Mouse (Mus musculus): ENCODE measurements around the gene Nfib. TPM values are rescaled to one million over a fixed set of nuclear protein-coding genes. Genes with fewer than 3 reads are reported as not detected.

Nfib gene
- polyA plus RNA-seq, 1 experiment from 2014 or later = 75.7 TPM

DNA sequence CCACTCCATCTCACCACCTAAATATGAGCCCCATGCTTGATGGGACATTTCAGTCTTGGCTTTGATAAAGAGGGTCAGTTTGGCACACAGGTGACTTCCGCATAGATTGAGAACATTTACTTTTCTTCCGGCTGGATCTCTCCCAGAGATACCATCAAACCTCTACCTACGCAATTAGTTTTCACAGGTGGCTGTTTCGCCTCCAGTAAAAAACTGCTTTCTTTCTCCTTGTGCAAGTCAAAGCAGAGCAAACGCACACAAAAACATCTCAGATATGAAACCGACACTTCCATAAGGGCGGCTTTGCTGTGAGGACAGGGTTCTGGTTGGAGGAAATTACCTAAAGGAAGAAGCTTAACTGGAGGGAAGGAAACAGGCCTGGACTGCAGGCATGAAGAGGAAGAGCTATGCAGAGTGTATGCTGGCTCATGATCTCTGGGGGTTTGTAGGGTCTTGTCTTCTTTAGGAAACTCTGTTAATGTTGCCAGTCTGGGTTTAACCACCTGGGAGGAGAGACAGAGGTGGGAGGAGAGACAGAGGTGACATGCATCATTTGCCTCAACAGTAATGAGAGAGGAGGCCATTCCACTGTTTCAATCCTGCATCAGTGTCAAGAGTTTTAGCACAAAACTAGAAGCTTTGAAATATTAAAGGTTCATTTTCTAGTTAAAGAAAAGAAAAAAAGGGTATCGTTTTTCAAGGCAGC lies 249.8 kb downstream of the Nfib start:
- no peaks in the 10 kb centered on the region for H3K9me3 ChIP-seq (ENCODE audit: control insufficient read depth, low read length)
- H3K4me3 ChIP-seq (ENCODE audit: low read length) = no peak overlapping the region
- no peak overlapping the region for H3K4me2 ChIP-seq (ENCODE audit: low read length)
- peaks cover 5% of the 10 kb centered on the region; the same call in 1 of the 2 replicates for H3K4me1 ChIP-seq (ENCODE audit: control insufficient read depth, insufficient read depth, low read depth, low read length)
- 91% methylated on average over 8 of the region's 8 CpGs for WGBS
- no peaks in the 10 kb centered on the region for H3K36me3 ChIP-seq (ENCODE audit: control insufficient read depth, insufficient read depth, low read length)
- no peak for ATAC-seq
- no peak overlapping the region for H3K27ac ChIP-seq (ENCODE audit: low read depth, low read length)
- H3K27me3 ChIP-seq (replicated peaks; ENCODE audit: control insufficient read depth, insufficient read depth, low read length) = no peaks in the 10 kb centered on the region
- no peak overlapping the region for H3K9ac ChIP-seq (ENCODE audit: low read depth, low read length)

DNA sequence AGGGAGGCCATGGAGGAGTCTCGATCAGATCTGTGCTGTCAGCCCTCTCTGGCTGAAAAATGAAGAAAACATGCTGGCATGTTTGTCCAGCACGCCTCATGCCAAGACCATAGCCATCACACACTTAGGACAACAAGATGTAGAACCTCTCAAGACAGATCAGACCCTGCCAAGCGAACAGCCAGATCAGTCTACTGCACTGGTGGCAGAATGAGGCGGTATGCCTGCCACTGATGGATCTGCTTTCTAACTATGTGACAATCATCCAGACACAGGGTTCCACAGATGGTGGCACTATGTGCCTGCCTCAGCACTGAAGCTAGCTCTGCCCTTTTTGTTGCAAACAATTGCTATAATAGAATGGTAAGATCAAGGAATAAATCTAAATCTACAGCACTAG lies 250.6 kb downstream of the Nfib start:
- no peak overlapping the region for H3K4me2 ChIP-seq (ENCODE audit: low read length)
- ATAC-seq = no peak
- H3K36me3 ChIP-seq (ENCODE audit: control insufficient read depth, insufficient read depth, low read length) = no peaks in the 10 kb centered on the region
- 68% methylated on average over 4 of the region's 4 CpGs for WGBS
- H3K9me3 ChIP-seq (ENCODE audit: control insufficient read depth, low read length) = no peaks in the 10 kb centered on the region
- no peak overlapping the region for H3K27ac ChIP-seq (ENCODE audit: low read depth, low read length)
- H3K27me3 ChIP-seq (replicated peaks; ENCODE audit: control insufficient read depth, insufficient read depth, low read length) = no peaks in the 10 kb centered on the region
- H3K9ac ChIP-seq (ENCODE audit: low read depth, low read length) = no peak overlapping the region
- H3K4me3 ChIP-seq (ENCODE audit: low read length) = no peak overlapping the region
- 0 out of 2 replicates have a peak, but pooled peaks cover 2% of the 10 kb centered on the region for H3K4me1 ChIP-seq (ENCODE audit: control insufficient read depth, insufficient read depth, low read depth, low read length)

DNA sequence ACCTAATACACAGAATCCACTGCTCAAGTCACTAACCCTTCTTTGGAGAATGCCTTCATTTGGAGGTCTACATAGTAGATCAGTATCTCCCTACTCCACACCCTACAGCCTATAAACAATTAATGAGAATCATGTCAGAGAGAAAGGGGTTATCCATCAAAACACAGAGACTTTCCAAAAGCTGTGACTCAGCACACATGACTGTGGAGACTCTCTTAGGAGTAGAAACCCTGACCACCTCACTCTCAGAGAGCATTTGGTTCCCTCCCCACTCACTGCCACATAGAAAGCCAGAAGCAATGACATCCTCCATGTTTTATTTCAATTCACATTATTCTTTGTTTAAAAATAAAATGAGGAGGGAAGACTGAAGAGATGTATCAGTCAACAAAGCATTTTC lies 252.2 kb downstream of the Nfib start:
- H3K4me1 ChIP-seq (ENCODE audit: control insufficient read depth, insufficient read depth, low read depth, low read length) = 0 out of 2 replicates have a peak, but pooled peaks cover 2% of the 10 kb centered on the region
- no peak overlapping the region for H3K4me2 ChIP-seq (ENCODE audit: low read length)
- no peak overlapping the region for H3K9ac ChIP-seq (ENCODE audit: low read depth, low read length)
- no peak for ATAC-seq
- no peaks in the 10 kb centered on the region for H3K36me3 ChIP-seq (ENCODE audit: control insufficient read depth, insufficient read depth, low read length)
- H3K9me3 ChIP-seq (ENCODE audit: control insufficient read depth, low read length) = no peaks in the 10 kb centered on the region
- H3K27me3 ChIP-seq (replicated peaks; ENCODE audit: control insufficient read depth, insufficient read depth, low read length) = no peaks in the 10 kb centered on the region
- no peak overlapping the region for H3K4me3 ChIP-seq (ENCODE audit: low read length)
- H3K27ac ChIP-seq (ENCODE audit: low read depth, low read length) = no peak overlapping the region

DNA sequence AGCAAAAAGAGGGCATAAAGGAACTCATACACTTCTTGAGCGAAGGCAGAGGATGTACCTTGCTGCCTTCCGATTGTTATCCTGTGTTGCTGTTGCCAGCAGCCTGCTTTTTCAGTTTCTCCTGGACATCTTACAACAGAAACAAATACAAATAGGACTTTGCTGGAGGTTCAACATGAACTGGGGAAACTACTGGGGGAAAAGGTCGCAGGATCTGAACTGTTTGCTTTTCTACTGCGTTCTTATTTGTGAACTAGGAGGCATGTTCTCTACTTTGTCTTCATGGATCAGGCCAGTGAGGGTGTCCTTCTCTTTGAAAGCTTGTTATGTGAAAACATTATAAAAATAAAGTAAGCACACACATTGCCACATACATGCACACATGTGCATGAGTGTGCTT lies 252.6 kb downstream of the Nfib start:
- H3K36me3 ChIP-seq (ENCODE audit: control insufficient read depth, insufficient read depth, low read length) = no peaks in the 10 kb centered on the region
- H3K9me3 ChIP-seq (ENCODE audit: control insufficient read depth, low read length) = no peaks in the 10 kb centered on the region
- no peak for ATAC-seq
- H3K27me3 ChIP-seq (replicated peaks; ENCODE audit: control insufficient read depth, insufficient read depth, low read length) = no peaks in the 10 kb centered on the region
- H3K4me3 ChIP-seq (ENCODE audit: low read length) = no peak overlapping the region
- no peak overlapping the region for H3K9ac ChIP-seq (ENCODE audit: low read depth, low read length)
- 80% methylated on average over 4 of the region's 4 CpGs for whole genome bisulfite sequencing
- H3K4me2 ChIP-seq (ENCODE audit: low read length) = no peak overlapping the region
- H3K4me1 ChIP-seq (ENCODE audit: control insufficient read depth, insufficient read depth, low read depth, low read length) = 0 out of 2 replicates have a peak, but pooled peaks cover 2% of the 10 kb centered on the region
- no peak overlapping the region for H3K27ac ChIP-seq (ENCODE audit: low read depth, low read length)

DNA sequence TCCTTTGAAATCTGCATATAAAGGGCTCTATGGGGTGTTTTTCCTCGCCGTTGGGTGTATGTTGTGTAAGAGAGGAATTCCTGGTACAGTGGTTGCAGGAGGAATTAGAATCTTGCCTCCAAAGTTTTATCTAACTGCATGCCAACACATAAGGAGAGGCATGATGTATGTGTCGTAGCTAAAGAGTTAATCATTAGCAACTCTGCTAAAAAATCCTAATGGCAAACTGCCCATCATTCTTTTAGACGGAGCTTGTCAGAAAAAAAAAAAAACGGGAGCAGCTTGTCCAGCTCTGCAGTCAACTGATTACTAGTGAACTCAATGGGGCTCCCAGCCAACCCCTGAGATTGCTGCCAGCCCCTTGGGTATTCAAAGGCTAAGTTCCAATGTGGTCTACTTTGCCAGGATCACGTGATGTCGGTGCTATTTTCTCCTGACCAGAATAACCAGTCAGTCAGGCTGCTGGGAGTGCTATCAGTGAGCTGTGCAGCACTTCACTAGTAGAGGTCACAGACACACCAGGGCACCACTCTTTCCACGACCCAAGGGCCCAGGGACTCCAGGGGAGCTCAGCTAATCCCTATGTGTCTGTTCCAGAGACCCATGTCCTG lies 258.4 kb downstream of the Nfib start:
- Histone ChIP-seq H3K9ac (ENCODE audit: low read depth, low read length) (no peak overlapping the region), H3K27me3 (replicated peaks; ENCODE audit: control insufficient read depth, insufficient read depth, low read length) (no peaks in the 10 kb centered on the region), H3K4me3 (ENCODE audit: low read length) (no peak overlapping the region), H3K4me1 (ENCODE audit: control insufficient read depth, insufficient read depth, low read depth, low read length) (peaks cover 13% of the 10 kb centered on the region), H3K27ac (ENCODE audit: low read depth, low read length) (peak overlapping the region; percentile 67), H3K36me3 (ENCODE audit: control insufficient read depth, insufficient read depth, low read length) (no peaks in the 10 kb centered on the region), H3K4me2 (ENCODE audit: low read length) (no peak overlapping the region), H3K9me3 (ENCODE audit: control insufficient read depth, low read length) (no peaks in the 10 kb centered on the region)
- WGBS = 10% methylated on average over 8 of the region's 8 CpGs
- ATAC-seq = peak; percentile 89

DNA sequence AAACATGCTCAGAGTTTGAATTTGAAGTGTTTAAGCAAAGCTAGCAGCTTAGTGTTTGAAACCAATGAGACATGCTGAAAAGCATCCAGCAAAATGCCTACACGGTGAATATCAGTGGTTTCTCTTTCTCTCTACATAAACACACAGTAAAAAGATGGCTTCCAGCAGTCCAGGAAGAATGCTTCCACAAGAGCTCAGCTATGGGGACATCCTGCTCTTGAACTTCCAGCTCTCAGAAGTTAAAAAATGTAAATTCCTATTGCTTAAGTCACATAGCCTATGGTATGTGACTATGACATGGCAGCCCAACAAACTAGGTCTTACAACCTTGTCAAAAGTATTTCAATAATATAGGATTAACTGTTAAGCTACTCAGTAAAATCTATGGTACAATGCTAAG lies 261.5 kb downstream of the Nfib start:
- H3K9me3 ChIP-seq (ENCODE audit: control insufficient read depth, low read length) = no peaks in the 10 kb centered on the region
- H3K9ac ChIP-seq (ENCODE audit: low read depth, low read length) = no peak overlapping the region
- no peak for ATAC-seq
- no peak overlapping the region for H3K4me3 ChIP-seq (ENCODE audit: low read length)
- 76% methylated on average over 1 of the region's 1 CpGs for WGBS
- H3K4me2 ChIP-seq (ENCODE audit: low read length) = no peak overlapping the region
- no peak overlapping the region for H3K27ac ChIP-seq (ENCODE audit: low read depth, low read length)
- H3K36me3 ChIP-seq (ENCODE audit: control insufficient read depth, insufficient read depth, low read length) = no peaks in the 10 kb centered on the region
- peaks cover 15% of the 10 kb centered on the region for H3K4me1 ChIP-seq (ENCODE audit: control insufficient read depth, insufficient read depth, low read depth, low read length)
- no peaks in the 10 kb centered on the region for H3K27me3 ChIP-seq (replicated peaks; ENCODE audit: control insufficient read depth, insufficient read depth, low read length)

DNA sequence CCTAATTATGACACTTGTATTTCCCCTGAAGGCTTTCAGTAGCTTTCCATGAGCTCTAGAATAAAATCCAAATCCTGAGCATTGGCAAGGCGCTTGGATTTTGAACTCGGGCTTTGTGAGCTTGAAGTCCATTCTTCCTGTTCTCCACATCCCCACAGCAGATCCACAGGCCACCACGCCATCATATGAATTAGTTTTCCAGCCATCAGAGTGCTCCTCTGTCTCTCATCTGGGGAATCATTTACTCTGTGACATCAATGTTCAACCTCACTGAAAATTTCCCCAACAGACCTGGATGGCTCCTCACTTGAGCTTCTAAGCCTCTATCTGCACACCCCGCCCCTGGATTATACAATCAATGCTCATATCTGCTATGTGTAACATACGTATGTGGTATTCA lies 262.1 kb downstream of the Nfib start:
- H3K9ac ChIP-seq (ENCODE audit: low read depth, low read length) = no peak overlapping the region
- no peaks in the 10 kb centered on the region for H3K27me3 ChIP-seq (replicated peaks; ENCODE audit: control insufficient read depth, insufficient read depth, low read length)
- H3K4me3 ChIP-seq (ENCODE audit: low read length) = no peak overlapping the region
- 88% methylated on average over 5 of the region's 5 CpGs for WGBS
- peaks cover 15% of the 10 kb centered on the region for H3K4me1 ChIP-seq (ENCODE audit: control insufficient read depth, insufficient read depth, low read depth, low read length)
- no peak overlapping the region for H3K27ac ChIP-seq (ENCODE audit: low read depth, low read length)
- ATAC-seq = no peak
- no peaks in the 10 kb centered on the region for H3K9me3 ChIP-seq (ENCODE audit: control insufficient read depth, low read length)
- no peaks in the 10 kb centered on the region for H3K36me3 ChIP-seq (ENCODE audit: control insufficient read depth, insufficient read depth, low read length)
- H3K4me2 ChIP-seq (ENCODE audit: low read length) = no peak overlapping the region

DNA sequence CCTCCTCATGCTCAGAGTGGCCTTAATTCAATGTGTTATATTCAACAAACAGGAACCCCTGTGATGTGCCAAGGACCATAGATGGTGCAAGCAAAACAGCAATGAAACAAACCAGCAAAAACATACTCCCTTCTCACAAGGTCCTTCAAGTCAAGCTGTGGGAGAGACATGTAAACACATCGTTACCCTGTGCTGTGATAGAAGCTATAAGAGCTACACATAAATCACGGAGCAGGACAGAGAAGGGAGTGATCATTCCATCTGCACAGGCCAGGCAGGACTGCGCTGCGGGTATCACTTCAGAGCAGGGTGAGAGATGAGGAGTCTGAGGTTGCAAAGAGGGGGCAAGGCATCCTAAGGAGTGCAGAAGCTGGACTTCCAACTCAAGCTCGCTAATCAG lies 262.5 kb downstream of the Nfib start:
- no peak overlapping the region for H3K4me3 ChIP-seq (ENCODE audit: low read length)
- WGBS = 83% methylated on average over 5 of the region's 5 CpGs

DNA sequence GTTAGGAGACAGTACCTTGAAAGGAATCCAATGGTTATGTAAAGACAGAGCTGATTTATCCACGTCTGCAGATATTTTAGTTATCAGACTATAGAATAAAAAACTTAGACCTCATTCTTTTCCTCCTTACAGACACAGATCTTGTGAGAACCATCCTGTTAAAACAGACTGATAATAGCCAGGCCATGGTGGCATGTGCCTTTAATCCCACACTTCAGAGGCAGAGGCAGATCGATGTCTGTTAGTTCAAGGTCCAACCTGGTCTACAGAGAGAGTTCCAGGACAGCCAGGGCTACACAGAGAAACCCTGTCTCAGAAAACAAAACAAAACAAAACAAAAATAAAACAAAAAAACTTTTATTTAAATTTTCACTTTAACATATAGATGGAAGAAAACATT lies 264.9 kb downstream of the Nfib start:
- H3K27me3 ChIP-seq (replicated peaks; ENCODE audit: control insufficient read depth, insufficient read depth, low read length) = no peaks in the 10 kb centered on the region
- H3K9me3 ChIP-seq (ENCODE audit: control insufficient read depth, low read length) = no peaks in the 10 kb centered on the region
- no peak for ATAC-seq
- no peaks in the 10 kb centered on the region for H3K36me3 ChIP-seq (ENCODE audit: control insufficient read depth, insufficient read depth, low read length)
- H3K4me2 ChIP-seq (ENCODE audit: low read length) = no peak overlapping the region
- WGBS = 78% methylated on average over 2 of the region's 2 CpGs
- no peak overlapping the region for H3K4me3 ChIP-seq (ENCODE audit: low read length)
- H3K9ac ChIP-seq (ENCODE audit: low read depth, low read length) = no peak overlapping the region
- peaks cover 13% of the 10 kb centered on the region for H3K4me1 ChIP-seq (ENCODE audit: control insufficient read depth, insufficient read depth, low read depth, low read length)
- no peak overlapping the region for H3K27ac ChIP-seq (ENCODE audit: low read depth, low read length)

More for the DNA sequence above, 262.5 kb downstream of the Nfib start:
- Histone ChIP-seq H3K9ac (ENCODE audit: low read depth, low read length) (no peak overlapping the region), H3K4me2 (ENCODE audit: low read length) (no peak overlapping the region), H3K36me3 (ENCODE audit: control insufficient read depth, insufficient read depth, low read length) (no peaks in the 10 kb centered on the region), H3K27ac (ENCODE audit: low read depth, low read length) (no peak overlapping the region), H3K9me3 (ENCODE audit: control insufficient read depth, low read length) (no peaks in the 10 kb centered on the region), H3K4me1 (ENCODE audit: control insufficient read depth, insufficient read depth, low read depth, low read length) (peaks cover 18% of the 10 kb centered on the region), H3K27me3 (replicated peaks; ENCODE audit: control insufficient read depth, insufficient read depth, low read length) (no peaks in the 10 kb centered on the region)
- ATAC-seq = no peak

All from hindbrain, embryonic 16.5 days (tissue).